Mouse (Mus musculus): ENCODE results near the gene Slx. TPM values are rescaled to one million over a fixed set of nuclear protein-coding genes. Genes with fewer than 3 reads are reported as not detected.
"Not testable (repeated sequence)": the region's sequence is repeated elsewhere in the genome, so short reads cannot be mapped to it uniquely, and the experiment has no call there.

Gene Slx
- not detected in 2 replicates for polyA plus RNA-seq (2016; fragmentation: Nextera tagmentation; extraction: Ambion mirVana)

DNA sequence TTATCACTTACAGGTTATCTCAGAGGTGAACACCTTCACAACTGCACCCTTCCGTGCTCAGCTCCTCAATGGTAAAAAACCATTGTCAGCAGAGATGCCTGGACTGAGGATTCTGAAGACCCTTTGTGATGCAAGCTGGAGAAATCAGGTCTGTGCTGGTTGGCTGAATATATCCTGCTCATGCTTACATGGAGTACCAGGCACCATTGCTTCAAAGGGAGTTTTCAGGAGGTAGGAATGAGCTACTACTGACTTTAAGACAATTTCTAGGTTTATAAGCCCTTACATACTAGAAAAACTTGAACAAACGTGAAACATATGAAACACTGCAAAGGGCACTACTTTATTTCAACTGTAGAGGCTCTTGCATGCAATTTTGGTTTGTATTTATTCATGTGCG is at the start of gene Slx:
Slx (minus strand) TSS at position 101 of the 400 bp plus-strand sequence.
- H3K4me3 ChIP-seq; H3K9me3 ChIP-seq; H3K27me3 ChIP-seq (ENCODE audit: insufficient read depth, poor library complexity, severe bottlenecking); H3K27ac ChIP-seq; H3K4me1 ChIP-seq; DNase-seq (ENCODE audit: low spot score); H3K36me3 ChIP-seq: not testable (repeated sequence)
- WGBS = 63% methylated on average over 3 of the region's 3 CpGs

Small RNA genes lying within 50 kb of the gene (microRNA-seq; reads per million reads assigned to microRNA genes)
- not detected for gene Gm27341

Other genes starting within 250 kb of the Slx start
- not detected in 2 replicates for gene Gm2030, start 235.5 kb downstream of the Slx start, polyA plus RNA-seq (2016; fragmentation: Nextera tagmentation; extraction: Ambion mirVana)
- not detected in 2 replicates for gene Gm14525, start 157.1 kb upstream of the Slx start, polyA plus RNA-seq (2016; fragmentation: Nextera tagmentation; extraction: Ambion mirVana)